Mouse (Mus musculus): ENCODE data around the gene Scarb2. TPM values are rescaled to one million over a fixed set of nuclear protein-coding genes. Genes with fewer than 3 reads are reported as not detected.
A peak's percentile ranks its signal among the peaks of the same experiment; 100 is the strongest.

The Scarb2 gene
- polyA plus RNA-seq, 1 experiment from 2014 or later, result 19.7 TPM

DNA sequence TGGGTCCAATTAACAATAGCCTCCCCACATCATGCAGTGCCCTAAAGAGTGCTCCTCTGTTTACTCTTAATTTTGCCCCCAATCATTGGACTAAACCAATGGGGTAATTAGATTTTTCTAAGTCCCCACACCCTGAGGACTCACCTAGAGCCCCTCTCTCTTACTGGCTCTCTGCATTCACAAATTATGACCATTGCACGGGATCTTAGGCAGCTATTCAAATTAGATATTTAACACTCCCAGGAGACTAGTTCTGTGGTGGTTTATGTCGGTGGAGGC is 102.3 kb downstream of the Scarb2 start:
- Histone ChIP-seq H3K9me3 (ENCODE audit: control insufficient read depth) (no peaks in the 10 kb centered on the region), H3K36me3 (ENCODE audit: control insufficient read depth, insufficient read depth) (no peaks in the 10 kb centered on the region), H3K9ac (ENCODE audit: low read depth, low read length) (no peak overlapping the region), H3K27ac (ENCODE audit: low read depth, low read length) (no peak overlapping the region), H3K4me1 (replicated peaks; ENCODE audit: control insufficient read depth, insufficient read depth, low read length) (no peaks in the 10 kb centered on the region), H3K4me3 (ENCODE audit: low read depth, low read length) (no peak overlapping the region), H3K4me2 (replicated peaks; ENCODE audit: low read depth) (no peak overlapping the region), H3K27me3 (replicated peaks; ENCODE audit: control insufficient read depth, insufficient read depth, low read length) (no peaks in the 10 kb centered on the region)
- 68% methylated on average over 2 of the region's 2 CpGs for WGBS
- no peak for TF ChIP-seq CTCF (IDR thresholded peaks at IDR 0.05; ENCODE audit: low read depth)
- ATAC-seq, result no peak

DNA sequence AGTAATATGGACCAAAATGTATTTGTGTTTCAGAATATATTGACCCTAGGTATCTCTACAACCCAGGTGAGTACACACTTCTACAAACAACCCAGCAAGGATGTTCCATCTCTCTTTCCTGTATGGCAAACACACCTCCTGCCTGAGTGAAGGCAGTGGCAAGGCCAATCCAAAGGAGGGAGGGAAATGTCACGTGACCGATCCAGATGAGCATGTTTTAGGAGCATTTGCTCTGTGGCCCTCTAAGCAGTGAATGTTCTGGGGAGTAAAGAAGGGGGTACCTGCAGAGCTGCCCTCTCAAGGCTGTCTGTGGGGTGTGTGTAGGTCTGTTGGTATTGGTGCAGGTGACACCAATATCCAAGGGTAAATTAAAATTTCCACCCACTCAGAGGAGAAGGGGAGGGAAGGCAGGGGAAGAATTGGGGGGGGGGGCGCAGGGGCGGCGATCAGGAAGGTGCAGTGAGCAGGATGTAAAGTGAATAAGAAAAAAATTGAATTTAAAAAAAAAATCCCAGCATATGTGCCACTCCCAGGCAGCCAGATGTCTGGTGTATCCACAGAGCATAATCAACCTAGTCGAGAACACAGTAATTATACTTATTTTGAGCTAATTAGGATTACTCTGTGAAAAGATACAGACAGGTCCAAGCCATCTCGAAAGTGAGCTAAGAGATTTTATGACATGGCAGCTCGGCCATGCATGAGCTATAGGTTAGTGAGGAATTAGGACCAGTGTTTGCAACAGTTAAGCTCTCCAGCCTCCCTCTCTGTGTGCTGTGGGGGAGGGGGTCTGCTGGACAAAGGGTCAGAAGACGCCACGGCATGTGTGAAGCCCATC is 102.9 kb downstream of the Scarb2 start:
- no peak for ATAC-seq
- H3K27me3 ChIP-seq (replicated peaks; ENCODE audit: control insufficient read depth, insufficient read depth, low read length), result no peaks in the 10 kb centered on the region
- H3K27ac ChIP-seq (ENCODE audit: low read depth, low read length), result no peak overlapping the region
- no peak overlapping the region for H3K4me3 ChIP-seq (ENCODE audit: low read depth, low read length)
- TF ChIP-seq CTCF (IDR thresholded peaks at IDR 0.05; ENCODE audit: low read depth), result no peak
- no peak overlapping the region for H3K9ac ChIP-seq (ENCODE audit: low read depth, low read length)
- 62% methylated on average over 10 of the region's 10 CpGs for WGBS
- no peak overlapping the region for H3K4me2 ChIP-seq (replicated peaks; ENCODE audit: low read depth)
- H3K36me3 ChIP-seq (ENCODE audit: control insufficient read depth, insufficient read depth), result no peaks in the 10 kb centered on the region
- no peaks in the 10 kb centered on the region for H3K4me1 ChIP-seq (replicated peaks; ENCODE audit: control insufficient read depth, insufficient read depth, low read length)
- H3K9me3 ChIP-seq (ENCODE audit: control insufficient read depth), result no peaks in the 10 kb centered on the region

GRCm38 (mm10) chr5:92402816-92403215 is 103.8 kb downstream of the Scarb2 start:
- Histone ChIP-seq H3K9ac (ENCODE audit: low read depth, low read length) (no peak overlapping the region), H3K36me3 (ENCODE audit: control insufficient read depth, insufficient read depth) (no peaks in the 10 kb centered on the region), H3K27me3 (replicated peaks; ENCODE audit: control insufficient read depth, insufficient read depth, low read length) (no peaks in the 10 kb centered on the region), H3K9me3 (ENCODE audit: control insufficient read depth) (no peaks in the 10 kb centered on the region), H3K4me1 (replicated peaks; ENCODE audit: control insufficient read depth, insufficient read depth, low read length) (no peaks in the 10 kb centered on the region), H3K27ac (ENCODE audit: low read depth, low read length) (no peak overlapping the region), H3K4me2 (replicated peaks; ENCODE audit: low read depth) (no peak overlapping the region), H3K4me3 (ENCODE audit: low read depth, low read length) (no peak overlapping the region)
- 72% methylated on average over 9 of the region's 9 CpGs for WGBS
- no peak for TF ChIP-seq CTCF (IDR thresholded peaks at IDR 0.05; ENCODE audit: low read depth)
- ATAC-seq, result no peak

GRCm38 (mm10) chr5:92398153-92398552 is 108.5 kb downstream of the Scarb2 start:
- Histone ChIP-seq H3K4me2 (replicated peaks; ENCODE audit: low read depth) (no peak overlapping the region), H3K9ac (ENCODE audit: low read depth, low read length) (no peak overlapping the region), H3K27me3 (replicated peaks; ENCODE audit: control insufficient read depth, insufficient read depth, low read length) (peaks cover 9% of the 10 kb centered on the region; the same call in 1 of the 2 replicates), H3K27ac (ENCODE audit: low read depth, low read length) (no peak overlapping the region), H3K4me1 (replicated peaks; ENCODE audit: control insufficient read depth, insufficient read depth, low read length) (no peaks in the 10 kb centered on the region), H3K9me3 (ENCODE audit: control insufficient read depth) (no peaks in the 10 kb centered on the region), H3K36me3 (ENCODE audit: control insufficient read depth, insufficient read depth) (no peaks in the 10 kb centered on the region), H3K4me3 (ENCODE audit: low read depth, low read length) (no peak overlapping the region)
- TF ChIP-seq CTCF (IDR thresholded peaks at IDR 0.05; ENCODE audit: low read depth), result peak; percentile 91
- ATAC-seq, result peak; percentile 28; the same call in 1 of the 2 replicates
- 21% methylated on average over 5 of the region's 5 CpGs for WGBS

DNA sequence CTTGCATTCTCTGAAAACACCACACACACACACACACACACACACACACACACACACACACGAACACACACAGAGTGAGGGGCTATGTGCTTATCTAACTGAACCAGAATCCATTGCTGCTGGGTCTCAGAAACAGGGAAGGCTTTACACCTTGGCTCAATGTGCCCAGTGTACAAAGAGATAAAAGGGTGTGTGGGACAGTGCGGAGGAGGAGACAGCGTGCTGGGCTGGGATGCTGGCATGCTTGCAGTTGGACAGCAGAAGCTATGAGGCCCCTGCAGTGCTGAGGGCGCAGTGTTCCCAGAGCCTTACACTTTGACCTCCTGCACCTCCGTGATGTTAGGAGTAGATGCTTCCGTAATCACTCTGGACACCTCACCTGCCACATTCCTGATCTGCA is 110.2 kb downstream of the Scarb2 start:
- H3K4me1 ChIP-seq (replicated peaks; ENCODE audit: control insufficient read depth, insufficient read depth, low read length), result no peaks in the 10 kb centered on the region
- peaks cover 10% of the 10 kb centered on the region for H3K27me3 ChIP-seq (replicated peaks; ENCODE audit: control insufficient read depth, insufficient read depth, low read length)
- WGBS, result 54% methylated on average over 6 of the region's 6 CpGs
- H3K36me3 ChIP-seq (ENCODE audit: control insufficient read depth, insufficient read depth), result no peaks in the 10 kb centered on the region
- no peak overlapping the region for H3K4me3 ChIP-seq (ENCODE audit: low read depth, low read length)
- ATAC-seq, result peak; percentile 48
- H3K9me3 ChIP-seq (ENCODE audit: control insufficient read depth), result no peaks in the 10 kb centered on the region
- H3K9ac ChIP-seq (ENCODE audit: low read depth, low read length), result no peak overlapping the region
- TF ChIP-seq CTCF (IDR thresholded peaks at IDR 0.05; ENCODE audit: low read depth), result no peak
- H3K27ac ChIP-seq (ENCODE audit: low read depth, low read length), result no peak overlapping the region
- H3K4me2 ChIP-seq (replicated peaks; ENCODE audit: low read depth), result no peak overlapping the region

DNA sequence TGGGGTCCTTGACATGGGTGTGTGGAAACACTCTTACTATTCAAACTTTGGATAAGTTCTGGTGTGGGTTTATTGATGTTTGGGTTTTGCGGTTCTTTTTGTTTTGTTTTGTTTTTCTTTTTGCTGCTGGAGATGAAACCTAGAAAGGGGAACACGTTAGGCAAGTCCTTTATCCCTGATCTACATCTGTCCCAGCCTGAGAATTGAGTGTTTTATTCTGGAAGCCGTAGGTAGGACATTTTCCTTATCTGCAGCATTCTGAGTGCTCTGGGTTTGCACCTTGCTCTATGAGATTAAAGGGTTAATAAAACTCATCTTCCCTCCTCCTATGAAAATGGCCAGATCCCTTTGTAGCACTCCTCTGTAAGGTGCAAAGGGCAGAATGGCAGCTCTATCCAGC is 110.9 kb downstream of the Scarb2 start:
- ATAC-seq, result no peak
- Histone ChIP-seq H3K27ac (ENCODE audit: low read depth, low read length) (no peak overlapping the region), H3K9me3 (ENCODE audit: control insufficient read depth) (no peaks in the 10 kb centered on the region), H3K4me2 (replicated peaks; ENCODE audit: low read depth) (no peak overlapping the region), H3K4me3 (ENCODE audit: low read depth, low read length) (no peak overlapping the region), H3K27me3 (replicated peaks; ENCODE audit: control insufficient read depth, insufficient read depth, low read length) (peaks cover 11% of the 10 kb centered on the region), H3K36me3 (ENCODE audit: control insufficient read depth, insufficient read depth) (no peaks in the 10 kb centered on the region), H3K9ac (ENCODE audit: low read depth, low read length) (no peak overlapping the region), H3K4me1 (replicated peaks; ENCODE audit: control insufficient read depth, insufficient read depth, low read length) (no peaks in the 10 kb centered on the region)
- no peak for TF ChIP-seq CTCF (IDR thresholded peaks at IDR 0.05; ENCODE audit: low read depth)
- 68% methylated on average over 3 of the region's 3 CpGs for WGBS
